Mouse (Mus musculus): ENCODE results near the gene Rpl41.
"Not testable (repeated sequence)": the region's sequence is repeated elsewhere in the genome, so short reads cannot be mapped to it uniquely, and the experiment has no call there.

DNA sequence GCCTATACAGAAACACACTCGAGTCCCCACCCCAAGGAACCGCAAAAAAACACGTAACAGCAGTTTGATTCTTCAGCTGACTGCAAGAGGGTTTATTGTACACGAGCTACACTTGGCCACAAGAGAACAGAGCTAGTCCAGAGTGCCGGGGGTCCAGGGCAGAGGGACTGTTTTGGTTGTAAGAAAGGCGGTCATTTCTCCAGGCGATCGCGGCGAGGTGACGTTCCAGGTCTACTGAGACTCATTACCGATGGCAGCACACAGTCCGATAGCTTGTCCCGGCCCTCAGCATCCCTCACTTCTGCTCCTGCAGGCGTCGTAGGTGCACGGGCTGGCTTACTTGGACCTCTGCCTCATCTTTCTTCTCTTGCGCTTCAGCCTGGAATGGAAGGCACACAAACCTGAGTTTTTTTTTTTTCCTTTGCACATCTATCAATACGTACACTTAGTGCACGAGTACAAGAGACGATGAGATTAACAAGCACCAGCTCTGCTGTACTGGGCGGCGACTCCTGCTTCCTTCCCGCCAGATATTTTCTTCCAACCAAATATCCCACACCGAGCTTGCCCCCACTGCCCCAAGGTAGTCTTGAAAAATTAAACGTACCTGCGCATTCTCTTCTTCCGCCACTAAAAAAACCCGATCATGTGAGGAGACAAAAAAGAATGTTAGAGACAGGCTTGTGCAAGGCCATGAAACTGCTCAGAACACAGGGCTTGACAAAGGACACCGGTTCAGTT lies 884 bp downstream of the Rpl41 start:
- TF ChIP-seq POLR2A (IDR thresholded peaks at IDR 0.05; ENCODE audit: control insufficient read depth, extremely low read depth, insufficient read depth, low read length, poor library complexity); CTCF (IDR thresholded peaks at IDR 0.05; ENCODE audit: borderline replicate concordance, control insufficient read depth, extremely low read depth, insufficient read depth, low read length, poor library complexity): not testable (repeated sequence)

Data from thymus, adult 2 months (tissue).